Mouse (Mus musculus): ENCODE data around the gene Jmjd1c. TPM values are rescaled to one million over a fixed set of nuclear protein-coding genes. Genes with fewer than 3 reads are reported as not detected.

Gene Jmjd1c
- 6.2 TPM for polyA plus RNA-seq (2012; fragmentation: generic; extraction: Trizol)
- long read RNA-seq, experiment 1, partial matches to known transcripts: 1 of 3 reads
- long read RNA-seq, experiment 1, other reads (novel, unspliced or antisense): 2 of 3 reads
- long read RNA-seq, experiment 2, full-length matches to known transcripts: 1 of 14 reads
- long read RNA-seq, experiment 2, partial matches to known transcripts: 8 of 14 reads
- long read RNA-seq, experiment 2, other reads (novel, unspliced or antisense): 5 of 14 reads

DNA sequence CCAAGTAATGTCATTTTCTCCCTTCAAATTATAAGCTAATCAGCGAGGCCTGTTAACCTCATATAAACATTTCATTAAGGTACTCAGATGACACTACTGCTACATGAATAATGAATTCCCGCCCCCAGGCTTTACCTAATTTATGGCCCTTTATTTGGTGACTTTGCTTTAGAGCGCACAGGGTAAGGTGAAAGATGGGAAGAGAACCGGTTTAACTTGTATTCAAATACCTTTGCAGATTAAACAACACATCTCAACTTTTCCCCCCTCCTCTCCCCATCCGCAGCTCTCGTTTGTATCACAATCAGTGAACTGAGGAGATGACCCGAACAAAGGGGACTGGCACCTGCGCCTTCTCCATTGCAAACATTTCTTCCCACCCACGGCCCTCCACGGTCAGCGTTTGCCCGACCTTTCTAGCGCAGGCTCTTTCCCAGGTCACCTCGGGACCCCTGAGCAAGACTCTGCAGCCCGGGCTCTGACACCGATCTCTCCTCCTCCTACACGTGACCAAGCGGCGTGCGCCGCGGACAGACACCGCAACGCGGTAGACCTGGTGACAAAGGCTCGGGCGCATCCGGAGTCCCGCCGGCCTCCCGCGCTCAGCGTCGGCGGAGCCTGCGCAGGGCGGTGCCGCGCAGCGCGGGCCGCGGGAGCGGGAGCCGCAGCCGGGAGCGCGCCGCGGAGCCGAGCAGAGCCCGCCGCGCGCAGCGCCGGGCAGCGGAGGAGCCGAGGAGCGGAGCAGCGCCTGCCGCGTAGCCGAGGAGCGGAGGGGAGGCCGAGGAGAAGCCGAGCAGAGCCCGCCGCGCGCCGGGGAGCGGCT, at the start of gene Jmjd1c:
Gene Jmjd1c, plus strand, starts transcription at position 328 of the 823 bp plus-strand sequence.
- TF ChIP-seq MYOG (IDR thresholded peaks at IDR 0.05; ENCODE audit: control insufficient read depth, extremely low read depth, insufficient read length): no peak
- no peak for TF ChIP-seq CTCF (IDR thresholded peaks at IDR 0.05; ENCODE audit: control insufficient read depth, insufficient read depth, insufficient read length)
- TF ChIP-seq USF1 (IDR thresholded peaks at IDR 0.05; ENCODE audit: low read depth): peak; percentile 90
- TF ChIP-seq MAX (IDR thresholded peaks at IDR 0.05): peak; percentile 89
- no peak for TF ChIP-seq CEBPB (IDR thresholded peaks at IDR 0.05; ENCODE audit: low read depth)
- no peak for TF ChIP-seq FOSL1 (IDR thresholded peaks at IDR 0.05; ENCODE audit: insufficient read depth, low read length, poor library complexity, severe bottlenecking)
- no peak for TF ChIP-seq MYOD1 (IDR thresholded peaks at IDR 0.05; ENCODE audit: control insufficient read depth, insufficient read length, low read depth)
- Histone ChIP-seq H3K4me3 (ENCODE audit: insufficient read depth, poor library complexity, severe bottlenecking) (peak within 1 kb of the TSS; percentile 71), H3K27me3 (ENCODE audit: control insufficient read depth, insufficient read depth, insufficient read length) (no peaks in the 10 kb centered on the region), H3K79me3 (ENCODE audit: low read depth) (peaks cover 62% of the 10 kb centered on the region), H3ac (ENCODE audit: control insufficient read depth, insufficient read length, low read depth) (peak within 1 kb of the TSS; percentile 99), H3K36me3 (ENCODE audit: control insufficient read depth, insufficient read depth) (peaks cover 6% of the 10 kb centered on the region), H3K79me2 (ENCODE audit: control insufficient read depth, insufficient read depth) (peaks cover 95% of the 10 kb centered on the region)

DNA sequence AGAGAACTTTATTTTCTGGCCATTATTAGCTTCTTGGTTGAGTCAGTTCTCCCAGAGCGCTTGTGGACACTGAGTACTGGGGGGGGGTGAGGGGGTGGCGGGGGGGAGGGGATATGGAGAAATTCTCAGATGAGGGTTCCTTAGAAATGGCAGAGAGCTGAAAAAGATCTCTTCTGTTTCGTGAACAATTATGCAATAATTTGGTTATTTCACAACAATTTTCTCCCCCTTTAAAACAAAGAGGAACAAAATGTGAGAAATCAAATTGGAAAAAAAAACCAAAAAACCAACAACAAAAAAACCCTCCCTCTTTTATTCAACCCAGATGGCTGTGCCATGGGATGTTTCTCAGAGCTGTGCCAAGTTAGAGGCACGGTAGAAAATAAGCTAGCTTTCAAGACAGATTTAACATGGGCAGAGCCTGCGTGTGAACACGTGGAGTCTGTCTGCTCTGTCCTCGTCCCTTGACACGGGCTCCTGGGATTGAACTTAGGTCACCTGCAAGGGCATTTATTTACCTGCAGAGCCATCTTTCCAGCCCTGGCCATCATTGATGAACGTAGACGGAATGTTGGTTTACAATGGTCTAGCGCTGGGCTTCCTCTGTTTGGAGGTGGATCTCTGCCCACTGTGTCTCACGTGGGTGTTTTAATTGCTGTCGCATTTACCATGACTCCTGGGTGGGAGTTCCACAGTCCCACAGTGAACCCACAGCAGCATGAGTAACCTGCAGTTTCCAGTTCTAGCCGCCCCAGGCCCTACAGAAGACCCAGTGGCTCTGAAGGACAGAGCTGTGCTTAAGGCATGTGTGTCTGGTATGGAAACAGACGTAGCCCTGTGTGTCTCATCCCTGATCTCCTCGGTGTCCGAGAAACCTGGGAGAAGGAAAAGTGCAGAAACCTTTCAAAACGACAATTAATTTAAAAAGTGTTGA, 47.9 kb upstream of the Jmjd1c start:
- H3K27me3 ChIP-seq (ENCODE audit: control insufficient read depth, insufficient read depth, insufficient read length): no peaks in the 10 kb centered on the region
- peaks cover 7% of the 10 kb centered on the region for H3K79me3 ChIP-seq (ENCODE audit: low read depth)
- H3K79me2 ChIP-seq (ENCODE audit: control insufficient read depth, insufficient read depth): peaks cover 22% of the 10 kb centered on the region
- TF ChIP-seq FOSL1 (IDR thresholded peaks at IDR 0.05; ENCODE audit: insufficient read depth, low read length, poor library complexity, severe bottlenecking) (no peak), CEBPB (IDR thresholded peaks at IDR 0.05; ENCODE audit: low read depth) (no peak), MYOD1 (IDR thresholded peaks at IDR 0.05; ENCODE audit: control insufficient read depth, insufficient read length, low read depth) (no peak), MAX (IDR thresholded peaks at IDR 0.05) (no peak), MYOG (IDR thresholded peaks at IDR 0.05; ENCODE audit: control insufficient read depth, extremely low read depth, insufficient read length) (no peak), USF1 (IDR thresholded peaks at IDR 0.05; ENCODE audit: low read depth) (no peak), CTCF (IDR thresholded peaks at IDR 0.05; ENCODE audit: control insufficient read depth, insufficient read depth, insufficient read length) (no peak)
- no peak overlapping the region for H3ac ChIP-seq (ENCODE audit: control insufficient read depth, insufficient read length, low read depth)
- no peak overlapping the region for H3K4me3 ChIP-seq (ENCODE audit: insufficient read depth, poor library complexity, severe bottlenecking)
- no peaks in the 10 kb centered on the region for H3K36me3 ChIP-seq (ENCODE audit: control insufficient read depth, insufficient read depth)

DNA sequence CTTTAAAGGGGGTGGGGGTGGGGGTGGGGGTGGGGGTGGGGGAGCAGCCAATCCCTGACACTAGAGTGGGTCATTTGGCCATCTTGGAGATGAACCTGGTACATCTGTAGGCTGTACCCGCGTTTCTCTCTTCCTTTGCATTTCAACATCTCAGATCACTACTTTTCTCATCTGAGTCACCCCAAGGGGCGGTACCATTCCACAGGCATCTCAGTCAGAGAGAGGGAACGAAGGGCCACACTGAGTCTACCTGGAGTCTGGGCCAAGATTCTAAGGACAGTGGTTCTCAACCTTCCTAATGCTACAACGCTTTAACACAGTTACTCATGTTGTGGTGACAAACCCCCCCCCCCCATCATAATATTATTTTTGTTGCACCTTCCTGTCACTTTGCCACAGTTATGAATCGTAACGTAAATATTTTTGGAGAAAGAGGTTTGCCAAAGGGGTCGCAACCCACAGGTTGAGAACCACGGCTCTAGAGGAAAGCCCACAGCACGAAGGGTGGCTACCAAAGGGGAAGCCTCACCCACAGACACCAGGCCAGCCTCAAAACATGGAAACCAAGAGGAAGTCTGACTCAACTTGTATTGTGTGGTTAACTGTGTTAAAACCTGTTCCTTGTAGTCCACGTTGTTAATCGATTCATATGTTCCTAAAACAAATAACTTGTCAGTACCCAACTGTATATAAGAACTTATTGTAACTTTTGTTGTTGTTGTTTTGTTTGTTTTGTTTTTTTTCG, 46.9 kb upstream of the Jmjd1c start:
- H3ac ChIP-seq (ENCODE audit: control insufficient read depth, insufficient read length, low read depth): no peak overlapping the region
- peaks cover 7% of the 10 kb centered on the region for H3K79me3 ChIP-seq (ENCODE audit: low read depth)
- H3K79me2 ChIP-seq (ENCODE audit: control insufficient read depth, insufficient read depth): peaks cover 23% of the 10 kb centered on the region
- H3K36me3 ChIP-seq (ENCODE audit: control insufficient read depth, insufficient read depth): no peaks in the 10 kb centered on the region
- H3K4me3 ChIP-seq (ENCODE audit: insufficient read depth, poor library complexity, severe bottlenecking): no peak overlapping the region
- H3K27me3 ChIP-seq (ENCODE audit: control insufficient read depth, insufficient read depth, insufficient read length): no peaks in the 10 kb centered on the region
- TF ChIP-seq CEBPB (IDR thresholded peaks at IDR 0.05; ENCODE audit: low read depth): peak; percentile 49
- no peak for TF ChIP-seq USF1 (IDR thresholded peaks at IDR 0.05; ENCODE audit: low read depth)

DNA sequence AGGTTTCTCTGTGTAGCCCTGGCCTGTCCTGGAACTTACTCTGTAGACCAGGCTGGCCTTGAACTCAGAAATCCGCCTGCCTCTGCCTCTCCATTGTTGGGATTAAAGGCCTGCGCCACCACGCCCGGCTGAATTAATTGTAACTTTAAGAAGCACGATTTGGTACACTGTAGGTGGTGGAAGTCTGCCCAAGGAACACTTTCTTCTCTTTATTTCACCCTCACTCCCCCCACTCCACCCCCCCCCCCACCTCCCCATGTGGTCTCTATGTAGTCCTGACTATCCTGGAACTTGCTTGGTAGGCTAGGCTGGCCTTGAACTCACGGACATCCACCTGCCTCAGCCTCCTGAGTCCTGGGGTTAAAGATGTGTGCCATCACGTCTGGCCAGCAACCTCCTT, 46.3 kb upstream of the Jmjd1c start:
- no peak overlapping the region for H3ac ChIP-seq (ENCODE audit: control insufficient read depth, insufficient read length, low read depth)
- no peak for TF ChIP-seq MYOG (IDR thresholded peaks at IDR 0.05; ENCODE audit: control insufficient read depth, extremely low read depth, insufficient read length)
- TF ChIP-seq MAX (IDR thresholded peaks at IDR 0.05): no peak
- TF ChIP-seq USF1 (IDR thresholded peaks at IDR 0.05; ENCODE audit: low read depth): no peak
- TF ChIP-seq CEBPB (IDR thresholded peaks at IDR 0.05; ENCODE audit: low read depth): no peak
- TF ChIP-seq FOSL1 (IDR thresholded peaks at IDR 0.05; ENCODE audit: insufficient read depth, low read length, poor library complexity, severe bottlenecking): no peak
- TF ChIP-seq MYOD1 (IDR thresholded peaks at IDR 0.05; ENCODE audit: control insufficient read depth, insufficient read length, low read depth): no peak
- TF ChIP-seq CTCF (IDR thresholded peaks at IDR 0.05; ENCODE audit: control insufficient read depth, insufficient read depth, insufficient read length): no peak
- H3K4me3 ChIP-seq (ENCODE audit: insufficient read depth, poor library complexity, severe bottlenecking): no peak overlapping the region
- H3K79me3 ChIP-seq (ENCODE audit: low read depth): peaks cover 7% of the 10 kb centered on the region
- no peaks in the 10 kb centered on the region for H3K36me3 ChIP-seq (ENCODE audit: control insufficient read depth, insufficient read depth)
- H3K27me3 ChIP-seq (ENCODE audit: control insufficient read depth, insufficient read depth, insufficient read length): no peaks in the 10 kb centered on the region
- H3K79me2 ChIP-seq (ENCODE audit: control insufficient read depth, insufficient read depth): peaks cover 23% of the 10 kb centered on the region

DNA sequence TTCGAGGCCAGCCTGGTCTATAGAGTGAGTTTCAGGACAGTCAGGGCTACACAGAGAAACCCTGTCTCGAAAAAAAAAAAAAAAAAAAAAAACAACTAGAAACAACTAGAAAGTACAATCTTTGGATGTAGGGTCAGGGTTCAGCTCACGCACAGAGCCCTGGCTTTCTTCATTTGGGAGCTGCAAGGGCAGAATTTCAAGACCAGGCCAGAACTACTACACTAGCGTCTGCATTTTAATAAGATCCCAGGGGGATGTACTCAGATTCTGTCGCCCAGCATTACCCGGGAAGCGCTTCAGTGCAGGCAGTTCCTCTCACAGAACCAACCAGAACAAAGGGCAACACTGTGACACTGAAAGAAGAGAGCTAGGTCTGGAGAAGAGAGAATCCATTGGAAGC, 45.2 kb upstream of the Jmjd1c start:
- H3K4me3 ChIP-seq (ENCODE audit: insufficient read depth, poor library complexity, severe bottlenecking): no peak overlapping the region
- no peak overlapping the region for H3ac ChIP-seq (ENCODE audit: control insufficient read depth, insufficient read length, low read depth)
- H3K27me3 ChIP-seq (ENCODE audit: control insufficient read depth, insufficient read depth, insufficient read length): no peaks in the 10 kb centered on the region
- H3K79me3 ChIP-seq (ENCODE audit: low read depth): peaks cover 9% of the 10 kb centered on the region
- no peaks in the 10 kb centered on the region for H3K36me3 ChIP-seq (ENCODE audit: control insufficient read depth, insufficient read depth)
- TF ChIP-seq CTCF (IDR thresholded peaks at IDR 0.05; ENCODE audit: control insufficient read depth, insufficient read depth, insufficient read length): no peak
- TF ChIP-seq MYOD1 (IDR thresholded peaks at IDR 0.05; ENCODE audit: control insufficient read depth, insufficient read length, low read depth): no peak
- no peak for TF ChIP-seq MAX (IDR thresholded peaks at IDR 0.05)
- no peak for TF ChIP-seq MYOG (IDR thresholded peaks at IDR 0.05; ENCODE audit: control insufficient read depth, extremely low read depth, insufficient read length)
- TF ChIP-seq CEBPB (IDR thresholded peaks at IDR 0.05; ENCODE audit: low read depth): no peak
- no peak for TF ChIP-seq FOSL1 (IDR thresholded peaks at IDR 0.05; ENCODE audit: insufficient read depth, low read length, poor library complexity, severe bottlenecking)
- no peak for TF ChIP-seq USF1 (IDR thresholded peaks at IDR 0.05; ENCODE audit: low read depth)
- H3K79me2 ChIP-seq (ENCODE audit: control insufficient read depth, insufficient read depth): peaks cover 26% of the 10 kb centered on the region
